Mouse (Mus musculus) testis, adult 2 months (tissue): ENCODE measurements around the gene Rasa2.

ENCODE experiments used
- CTCF ChIP-seq: fragments of 200-500 bp; IDR thresholded peaks from 2 replicates; pipeline ENCODE4 v1.5.1; 2012; ENCODE audit warnings: low read depth, mild to moderate bottlenecking, inconsistent platforms, low read length, moderate library complexity; ENCODE audit not compliant: control insufficient read depth, insufficient read depth, insufficient replicate concordance
- POLR2A ChIP-seq: fragments of 200-500 bp; IDR thresholded peaks from 2 replicates; pipeline ENCODE4 v1.6.1; 2012; ENCODE audit warnings: low read depth, mild to moderate bottlenecking, inconsistent platforms, low read length, moderate library complexity; ENCODE audit not compliant: control insufficient read depth

- no peak for TF ChIP-seq POLR2A
- no peak for TF ChIP-seq CTCF
These were observed 28.0 kb downstream of the Rasa2 start for GRCm38 (mm10) chr9:96603416-96603815.
